Mouse (Mus musculus) myocyte (in vitro differentiated cells): ENCODE results near the gene Mt3. TPM values are rescaled to one million over a fixed set of nuclear protein-coding genes. Genes with fewer than 3 reads are reported as not detected.

Source experiments
- H3K27me3 ChIP-seq: one replicate; pipeline ENCODE4 v1.6.1; 2011; ENCODE audit not compliant: control insufficient read depth, insufficient read depth, insufficient read length
- H3K36me3 ChIP-seq: one replicate; pipeline ENCODE4 v1.6.1; 2011; ENCODE audit not compliant: control insufficient read depth, insufficient read depth
- H3K4me2 ChIP-seq: one replicate; pipeline ENCODE4 v1.6.1; 2011; ENCODE audit warnings: low read depth, control low read depth
- H3K4me3 ChIP-seq: one replicate; pipeline ENCODE4 v1.5.1; 2011; ENCODE audit warnings: mild to moderate bottlenecking, control low read depth, moderate library complexity
- H3K79me2 ChIP-seq: one replicate; pipeline ENCODE4 v1.6.1; 2011; ENCODE audit not compliant: control insufficient read depth, insufficient read depth
- H3ac ChIP-seq: one replicate; pipeline ENCODE4 v1.6.1; 2011; ENCODE audit not compliant: control insufficient read depth, insufficient read length
- CEBPB ChIP-seq: IDR thresholded peaks from 2 replicates; pipeline ENCODE4 v1.6.1; 2011; ENCODE audit warnings: mild to moderate bottlenecking, moderate library complexity; ENCODE audit not compliant: poor library complexity, insufficient read depth, severe bottlenecking
- E2F4 ChIP-seq: IDR thresholded peaks from one replicate; pipeline ENCODE4 v1.6.1; 2011; ENCODE audit warnings: mild to moderate bottlenecking, control low read depth, moderate library complexity; ENCODE audit not compliant: insufficient read depth
- MAX ChIP-seq: IDR thresholded peaks from one replicate; pipeline ENCODE4 v1.6.1; 2011; ENCODE audit warnings: low read depth, mild to moderate bottlenecking, control low read depth
- MYOD1 ChIP-seq, 3 experiments: IDR thresholded peaks; one replicate each; pipeline ENCODE4 v1.6.1; 2011; ENCODE audit warnings: control low read depth in 2 of 3, low read depth in 2 of 3, mild to moderate bottlenecking in 2 of 3, moderate library complexity in 1 of 3; ENCODE audit not compliant: insufficient read length in 2 of 3, control insufficient read depth in 1 of 3
- MYOG ChIP-seq, 3 experiments: IDR thresholded peaks; one replicate each; pipeline ENCODE4 v1.6.1; 2011; ENCODE audit warnings: control low read depth in 2 of 3, low read depth in 2 of 3, mild to moderate bottlenecking in 2 of 3; ENCODE audit not compliant: insufficient read length in 2 of 3, control insufficient read depth in 1 of 3, insufficient read depth in 1 of 3
- POLR2A ChIP-seq: IDR thresholded peaks from one replicate; pipeline ENCODE4 v1.6.1; 2011; ENCODE audit warnings: low read depth, mild to moderate bottlenecking, control low read depth, moderate library complexity; ENCODE audit not compliant: insufficient read length
- POLR2AphosphoS2 ChIP-seq: IDR thresholded peaks from one replicate; pipeline ENCODE4 v1.6.1; 2011; ENCODE audit warnings: low read depth, control low read depth; ENCODE audit not compliant: insufficient read length
- REST ChIP-seq: IDR thresholded peaks from one replicate; pipeline ENCODE4 v1.6.1; 2011; ENCODE audit warnings: mild to moderate bottlenecking, control low read depth, moderate library complexity; ENCODE audit not compliant: insufficient read depth, insufficient read length
- SRF ChIP-seq: IDR thresholded peaks from one replicate; pipeline ENCODE4 v1.6.1; 2011; ENCODE audit warnings: low read depth; ENCODE audit not compliant: control insufficient read depth, insufficient read length
- TCF12 ChIP-seq: IDR thresholded peaks from one replicate; pipeline ENCODE4 v1.6.1; 2011; ENCODE audit warnings: mild to moderate bottlenecking, control low read depth; ENCODE audit not compliant: poor library complexity, insufficient read depth, severe bottlenecking
- TCF3 ChIP-seq: IDR thresholded peaks from one replicate; pipeline ENCODE4 v1.6.1; 2011; ENCODE audit warnings: low read depth, control low read depth; ENCODE audit not compliant: insufficient read length
- USF1 ChIP-seq: IDR thresholded peaks from one replicate; pipeline ENCODE4 v1.6.1; 2011; ENCODE audit warnings: low read depth, mild to moderate bottlenecking, control low read depth, moderate library complexity
- polyA plus RNA-seq: library from polyadenylated mRNA; unstranded; fragments of >200 nt; fragmentation: generic; extraction: Trizol; gene quantifications from one replicate; pipeline ENCODE4 v1.2.1, GENCODE M21; 2012; ENCODE audit warnings: missing spikeins

Mt3 gene
- polyA plus RNA-seq, 1 experiment = 0.32 TPM

GRCm38 (mm10) chr8:94184357-94184843 is 32.0 kb downstream of the Mt3 start:
- no peaks in the 10 kb centered on the region for H3K27me3 ChIP-seq
- H3ac ChIP-seq = no peak overlapping the region
- no peak overlapping the region for H3K4me3 ChIP-seq
- H3K4me2 ChIP-seq = no peak overlapping the region
- no peak for TF ChIP-seq CEBPB
- TF ChIP-seq POLR2AphosphoS2 = no peak
- no peak for TF ChIP-seq USF1
- TF ChIP-seq REST = no peak
- no peak for TF ChIP-seq MYOD1 (IDR thresholded peaks at IDR 0.05; ENCODE audit: control insufficient read depth in 1 of 3, insufficient read length in 2 of 3, low read depth in 2 of 3)
- TF ChIP-seq TCF12 = no peak
- no peak for TF ChIP-seq MAX
- TF ChIP-seq TCF3 = no peak
- no peak for TF ChIP-seq MYOG (IDR thresholded peaks at IDR 0.05; ENCODE audit: control insufficient read depth in 1 of 3, insufficient read depth in 1 of 3, insufficient read length in 2 of 3, low read depth in 2 of 3)
- TF ChIP-seq SRF = no peak
- no peak for TF ChIP-seq POLR2A
- TF ChIP-seq E2F4 = no peak
- H3K36me3 ChIP-seq = no peaks in the 10 kb centered on the region
- peaks cover 11% of the 10 kb centered on the region for H3K79me2 ChIP-seq

GRCm38 (mm10) chr8:94185791-94186190 is 33.4 kb downstream of the Mt3 start:
- TF ChIP-seq MAX = no peak
- TF ChIP-seq USF1 = no peak
- TF ChIP-seq POLR2A = no peak
- no peak for TF ChIP-seq MYOG (IDR thresholded peaks at IDR 0.05; ENCODE audit: control insufficient read depth in 1 of 3, insufficient read depth in 1 of 3, insufficient read length in 2 of 3, low read depth in 2 of 3)
- TF ChIP-seq TCF12 = no peak
- no peak for TF ChIP-seq SRF
- no peak for TF ChIP-seq E2F4
- TF ChIP-seq MYOD1 (IDR thresholded peaks at IDR 0.05; ENCODE audit: control insufficient read depth in 1 of 3, insufficient read length in 2 of 3, low read depth in 2 of 3) = no peak
- no peak for TF ChIP-seq POLR2AphosphoS2
- no peak for TF ChIP-seq TCF3
- no peak for TF ChIP-seq REST
- no peak for TF ChIP-seq CEBPB
- no peak overlapping the region for H3K4me3 ChIP-seq
- H3ac ChIP-seq = no peak overlapping the region
- no peaks in the 10 kb centered on the region for H3K36me3 ChIP-seq
- H3K79me2 ChIP-seq = no peaks in the 10 kb centered on the region
- H3K4me2 ChIP-seq = no peak overlapping the region
- no peaks in the 10 kb centered on the region for H3K27me3 ChIP-seq

- Histone ChIP-seq H3K27me3 (no peaks in the 10 kb centered on the region), H3K4me2 (no peak overlapping the region), H3K36me3 (no peaks in the 10 kb centered on the region), H3ac (no peak overlapping the region), H3K4me3 (no peak overlapping the region), H3K79me2 (no peaks in the 10 kb centered on the region)
- TF ChIP-seq MYOD1 (IDR thresholded peaks at IDR 0.05; ENCODE audit: control insufficient read depth in 1 of 3, insufficient read length in 2 of 3, low read depth in 2 of 3) (peak in 1 of 3 experiments; percentile 19), MYOG (IDR thresholded peaks at IDR 0.05; ENCODE audit: control insufficient read depth in 1 of 3, insufficient read depth in 1 of 3, insufficient read length in 2 of 3, low read depth in 2 of 3) (no peak)
Measured at GRCm38 (mm10) chr8:94186542-94186941, 34.1 kb downstream of the Mt3 start.

GRCm38 (mm10) chr8:94187290-94188002 is 35.0 kb downstream of the Mt3 start:
- Histone ChIP-seq H3ac (no peak overlapping the region), H3K79me2 (no peaks in the 10 kb centered on the region), H3K4me3 (no peak overlapping the region), H3K36me3 (no peaks in the 10 kb centered on the region), H3K4me2 (no peak overlapping the region), H3K27me3 (no peaks in the 10 kb centered on the region)
- no peak for TF ChIP-seq POLR2AphosphoS2
- no peak for TF ChIP-seq E2F4
- TF ChIP-seq MAX = no peak
- TF ChIP-seq SRF = no peak
- no peak for TF ChIP-seq POLR2A
- TF ChIP-seq MYOG (IDR thresholded peaks at IDR 0.05; ENCODE audit: control insufficient read depth in 1 of 3, insufficient read depth in 1 of 3, insufficient read length in 2 of 3, low read depth in 2 of 3) = no peak
- no peak for TF ChIP-seq MYOD1 (IDR thresholded peaks at IDR 0.05; ENCODE audit: control insufficient read depth in 1 of 3, insufficient read length in 2 of 3, low read depth in 2 of 3)
- no peak for TF ChIP-seq CEBPB
- no peak for TF ChIP-seq USF1
- no peak for TF ChIP-seq REST
- no peak for TF ChIP-seq TCF12
- TF ChIP-seq TCF3 = no peak
